Mouse (Mus musculus) liver, embryonic 14.5 days (tissue): ENCODE measurements around the gene Phtf2.

Experiments used
- CTCF ChIP-seq: IDR thresholded peaks from 2 replicates; pipeline ENCODE4 v1.5.1; 2016; ENCODE audit warnings: antibody characterized with exemption, low read depth, control low read depth
- EP300 ChIP-seq: IDR thresholded peaks from 2 replicates; pipeline ENCODE4 v1.6.1; 2016; ENCODE audit warnings: antibody characterized with exemption, low read depth

DNA sequence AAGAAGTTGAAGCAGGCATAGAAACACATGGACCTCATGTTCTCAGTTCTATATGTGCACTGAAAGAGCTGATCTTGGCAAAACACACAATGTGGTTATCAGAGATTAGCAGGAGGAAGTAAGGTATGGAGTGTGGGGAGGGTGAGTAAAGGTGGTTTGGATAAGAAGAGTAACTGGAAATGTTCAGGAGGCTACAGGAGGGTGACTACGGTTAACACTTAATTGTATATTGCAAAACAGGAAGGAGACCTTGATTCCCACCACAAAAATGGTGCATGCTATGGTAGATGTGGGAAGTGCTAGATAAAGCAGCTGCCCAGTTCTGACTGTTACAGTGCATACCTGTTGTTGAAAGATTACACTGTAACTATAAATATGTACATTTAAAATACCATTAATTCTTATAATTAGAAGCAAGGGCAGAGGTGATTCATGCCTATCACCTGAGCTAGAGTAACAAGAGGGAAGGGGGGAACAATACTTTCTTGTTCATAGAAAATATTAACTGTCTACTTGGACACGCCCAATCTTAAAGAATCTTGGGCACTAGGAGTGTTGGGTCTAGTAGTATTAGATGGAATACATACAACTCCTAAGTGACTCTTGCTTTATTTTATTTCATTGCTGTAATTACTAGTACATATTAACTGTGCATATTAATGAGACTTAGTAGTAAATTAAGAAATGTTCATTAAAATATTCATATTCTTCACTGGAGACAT lies 15.7 kb upstream of the Phtf2 start:
- TF ChIP-seq EP300, result peak; percentile 97
- TF ChIP-seq CTCF, result no peak
